Mouse (Mus musculus) thymus, adult 2 months (tissue): ENCODE measurements around the gene C130050O18Rik. TPM values are rescaled to one million over a fixed set of nuclear protein-coding genes. Genes with fewer than 3 reads are reported as not detected.

Experiments used
- DNase-seq: peaks from one replicate; pipeline ENCODE4 v3.0.0; 2021
- H3K27ac ChIP-seq: fragments of 200-500 bp; 2 replicates; pipeline ENCODE4 v1.5.1; 2012; ENCODE audit warnings: low read length, control low read depth; ENCODE audit not compliant: control insufficient read depth, insufficient read depth
- H3K27me3 ChIP-seq: fragments of 200-500 bp; 2 replicates; pipeline ENCODE4 v1.6.1; 2012; ENCODE audit warnings: mild to moderate bottlenecking, low read length, moderate library complexity, mixed read lengths; ENCODE audit not compliant: control insufficient read depth, insufficient read depth
- H3K36me3 ChIP-seq: fragments of 200-500 bp; 2 replicates; pipeline ENCODE4 v1.6.1; 2012; ENCODE audit warnings: mild to moderate bottlenecking, low read length, moderate library complexity; ENCODE audit not compliant: control insufficient read depth, insufficient read depth
- H3K4me1 ChIP-seq: fragments of 200-500 bp; replicated peaks from 2 replicates; pipeline ENCODE4 v1.6.1; 2012; ENCODE audit warnings: low read length; ENCODE audit not compliant: control insufficient read depth, insufficient read depth
- H3K4me3 ChIP-seq: fragments of 200-500 bp; 2 replicates; pipeline ENCODE4 v1.5.1; 2012; ENCODE audit warnings: mild to moderate bottlenecking, low read length, control low read depth, moderate library complexity; ENCODE audit not compliant: control insufficient read depth, insufficient read depth
- CTCF ChIP-seq: fragments of 200-500 bp; IDR thresholded peaks from 2 replicates; pipeline ENCODE4 v1.5.1; 2012; ENCODE audit warnings: mild to moderate bottlenecking, control low read depth, low read length, moderate library complexity, borderline replicate concordance; ENCODE audit not compliant: control insufficient read depth, poor library complexity, insufficient read depth; ENCODE audit errors: extremely low read depth
- POLR2A ChIP-seq: fragments of 200-500 bp; IDR thresholded peaks from 2 replicates; pipeline ENCODE4 v1.6.1; 2012; ENCODE audit warnings: mild to moderate bottlenecking, low read length, control low read depth, moderate library complexity; ENCODE audit not compliant: control insufficient read depth, poor library complexity, insufficient read depth; ENCODE audit errors: extremely low read depth
- WGBS: fragments of 180-500 bp; shearing (Covaris S2); methylation state at CpG from one replicate; pipeline ENCODE4 v1.1.7; 2018; 5-methylcytosine and 5-hydroxymethylcytosine counted together
- polyA plus RNA-seq: library from polyadenylated mRNA; depleted of rRNA; stranded (reverse); fragments of >200 nt; gene quantifications from 2 replicates; pipeline ENCODE4 v1.2.3, GENCODE M21; 2012

C130050O18Rik gene
- polyA plus RNA-seq, 1 experiment = 2.1 TPM

GRCm38 (mm10) chr5:139440926-139441725 lies 36.0 kb downstream of the C130050O18Rik start:
- DNase-seq = no peak
- TF ChIP-seq CTCF (no peak), POLR2A (no peak)
- Histone ChIP-seq H3K27me3 (no peaks in the 10 kb centered on the region), H3K4me3 (no peak overlapping the region), H3K27ac (no peak overlapping the region), H3K4me1 (no peaks in the 10 kb centered on the region), H3K36me3 (no peaks in the 10 kb centered on the region)
- WGBS = 98% methylated on average over 11 of the region's 11 CpGs

- no peak overlapping the region for H3K27ac ChIP-seq
- WGBS = 100% methylated on average over 2 of the region's 2 CpGs
- no peaks in the 10 kb centered on the region for H3K27me3 ChIP-seq
- H3K4me3 ChIP-seq = no peak overlapping the region
- H3K36me3 ChIP-seq = no peaks in the 10 kb centered on the region
- no peak for DNase-seq
- H3K4me1 ChIP-seq = no peaks in the 10 kb centered on the region
- TF ChIP-seq POLR2A (no peak), CTCF (no peak)
Observed at GRCm38 (mm10) chr5:139441726-139442018, 36.6 kb downstream of the C130050O18Rik start.

- H3K27me3 ChIP-seq = no peaks in the 10 kb centered on the region
- WGBS = 96% methylated on average over 12 of the region's 12 CpGs
- H3K4me1 ChIP-seq = 0 out of 2 replicates have a peak, but pooled peaks cover 2% of the 10 kb centered on the region
- DNase-seq = no peak
- no peaks in the 10 kb centered on the region for H3K36me3 ChIP-seq
- H3K4me3 ChIP-seq = no peak overlapping the region
- H3K27ac ChIP-seq = no peak overlapping the region
- TF ChIP-seq POLR2A (no peak), CTCF (no peak)
Observed at GRCm38 (mm10) chr5:139442428-139442827, 37.3 kb downstream of the C130050O18Rik start.

GRCm38 (mm10) chr5:139442962-139443361 lies 37.9 kb downstream of the C130050O18Rik start:
- DNase-seq = no peak
- Histone ChIP-seq H3K36me3 (no peaks in the 10 kb centered on the region), H3K27ac (no peak overlapping the region), H3K4me3 (no peak overlapping the region), H3K4me1 (peaks cover 3% of the 10 kb centered on the region), H3K27me3 (no peaks in the 10 kb centered on the region)
- 93% methylated on average over 4 of the region's 4 CpGs for WGBS
- no peak for TF ChIP-seq CTCF
- TF ChIP-seq POLR2A = no peak

- Histone ChIP-seq H3K36me3 (no peaks in the 10 kb centered on the region), H3K4me3 (no peak overlapping the region)
- 97% methylated on average over 8 of the region's 8 CpGs for WGBS
Observed at GRCm38 (mm10) chr5:139445258-139445657, 40.2 kb downstream of the C130050O18Rik start.

GRCm38 (mm10) chr5:139448025-139448424 lies 42.9 kb downstream of the C130050O18Rik start:
- TF ChIP-seq POLR2A (no peak), CTCF (no peak)
- H3K36me3 ChIP-seq = no peaks in the 10 kb centered on the region
- H3K27ac ChIP-seq = no peak overlapping the region
- H3K4me3 ChIP-seq = no peak overlapping the region
- DNase-seq = no peak
- H3K27me3 ChIP-seq = no peaks in the 10 kb centered on the region
- peaks cover 22% of the 10 kb centered on the region for H3K4me1 ChIP-seq
- WGBS = 86% methylated on average over 6 of the region's 6 CpGs

More at GRCm38 (mm10) chr5:139445258-139445657, 40.2 kb downstream of the C130050O18Rik start:
- H3K4me1 ChIP-seq = peaks cover 22% of the 10 kb centered on the region
- H3K27me3 ChIP-seq = no peaks in the 10 kb centered on the region
- no peak overlapping the region for H3K27ac ChIP-seq
- no peak for TF ChIP-seq POLR2A
- no peak for TF ChIP-seq CTCF
- no peak for DNase-seq
